Mouse (Mus musculus) cortical plate, adult 2 months (tissue): Measurements from ENCODE around the gene Akap1. TPM values are rescaled to one million over a fixed set of nuclear protein-coding genes. Genes with fewer than 3 reads are reported as not detected.
"Not testable (repeated sequence)": the region's sequence is repeated elsewhere in the genome, so short reads cannot be mapped to it uniquely, and the experiment has no call there.

ENCODE experiments used
- H3K27ac ChIP-seq: fragments of 200-500 bp; 2 replicates; pipeline ENCODE4 v1.5.1; 2012; ENCODE audit warnings: low read length, control low read depth, inconsistent platforms; ENCODE audit not compliant: insufficient read depth
- H3K4me1 ChIP-seq: fragments of 200-500 bp; 2 replicates; pipeline ENCODE4 v1.6.1; 2011; ENCODE audit warnings: low read length; ENCODE audit not compliant: control insufficient read depth, insufficient read depth
- H3K4me3 ChIP-seq: fragments of 200-500 bp; 2 replicates; pipeline ENCODE4 v1.5.1; 2011; ENCODE audit warnings: mild to moderate bottlenecking, low read length, control low read depth; ENCODE audit not compliant: insufficient read depth
- CTCF ChIP-seq: fragments of 200-500 bp; IDR thresholded peaks from 2 replicates; pipeline ENCODE4 v1.5.1; 2011; ENCODE audit warnings: mild to moderate bottlenecking, control low read depth, low read length; ENCODE audit not compliant: insufficient read depth; ENCODE audit errors: extremely low read depth
- POLR2A ChIP-seq: fragments of 200-500 bp; IDR thresholded peaks from 2 replicates; pipeline ENCODE4 v1.6.1; 2011; ENCODE audit warnings: mild to moderate bottlenecking, low read length, control low read depth; ENCODE audit not compliant: insufficient read depth; ENCODE audit errors: extremely low read depth
- polyA plus RNA-seq: library from polyadenylated mRNA; depleted of rRNA; stranded (reverse); fragments of >200 nt; gene quantifications from 2 replicates; pipeline ENCODE4 v1.2.3, GENCODE M21; 2012

Akap1 gene
- polyA plus RNA-seq, 1 experiment, result 42.3 TPM

- TF ChIP-seq CTCF (no peak), POLR2A (no peak)
- Histone ChIP-seq H3K4me3 (no peak overlapping the region), H3K4me1 (no peaks in the 10 kb centered on the region), H3K27ac (no peak overlapping the region)
Observed at GRCm38 (mm10) chr11:88898380-88898763, 34.0 kb upstream of the Akap1 start.

- Histone ChIP-seq H3K4me3 (no peak overlapping the region), H3K27ac (no peak overlapping the region), H3K4me1 (no peaks in the 10 kb centered on the region)
- TF ChIP-seq CTCF (no peak), POLR2A (no peak)
Observed at GRCm38 (mm10) chr11:88897624-88898379, 33.4 kb upstream of the Akap1 start.

- not testable (repeated sequence) for H3K27ac ChIP-seq, H3K4me3 ChIP-seq, H3K4me1 ChIP-seq
Observed at GRCm38 (mm10) chr11:88895800-88896232, 31.4 kb upstream of the Akap1 start.

- H3K27ac ChIP-seq, H3K4me1 ChIP-seq, H3K4me3 ChIP-seq: not testable (repeated sequence)
Observed at GRCm38 (mm10) chr11:88895235-88895634, 30.8 kb upstream of the Akap1 start.

- not testable (repeated sequence) for H3K27ac ChIP-seq, H3K4me3 ChIP-seq, H3K4me1 ChIP-seq
Observed at GRCm38 (mm10) chr11:88894279-88894678, 29.9 kb upstream of the Akap1 start.

GRCm38 (mm10) chr11:88893501-88893900 lies 29.1 kb upstream of the Akap1 start:
- H3K4me3 ChIP-seq, H3K4me1 ChIP-seq, H3K27ac ChIP-seq: not testable (repeated sequence)

GRCm38 (mm10) chr11:88892789-88893188 lies 28.4 kb upstream of the Akap1 start:
- H3K27ac ChIP-seq, H3K4me1 ChIP-seq, H3K4me3 ChIP-seq: not testable (repeated sequence)

- H3K27ac ChIP-seq, H3K4me3 ChIP-seq, H3K4me1 ChIP-seq: not testable (repeated sequence)
Observed at GRCm38 (mm10) chr11:88891921-88892561, 27.7 kb upstream of the Akap1 start.

GRCm38 (mm10) chr11:88891446-88891845 lies 27.1 kb upstream of the Akap1 start:
- H3K4me3 ChIP-seq, H3K27ac ChIP-seq, H3K4me1 ChIP-seq: not testable (repeated sequence)

GRCm38 (mm10) chr11:88890904-88891303 lies 26.5 kb upstream of the Akap1 start:
- H3K27ac ChIP-seq, H3K4me3 ChIP-seq, H3K4me1 ChIP-seq: not testable (repeated sequence)

GRCm38 (mm10) chr11:88888996-88889395 lies 24.6 kb upstream of the Akap1 start:
- Histone ChIP-seq H3K27ac (no peak overlapping the region), H3K4me3 (no peak overlapping the region)

More at GRCm38 (mm10) chr11:88888996-88889395, 24.6 kb upstream of the Akap1 start:
- TF ChIP-seq POLR2A, result no peak
- TF ChIP-seq CTCF, result no peak
- H3K4me1 ChIP-seq, result no peaks in the 10 kb centered on the region
